Mouse (Mus musculus): ENCODE measurements around the gene Nutm2. TPM values are rescaled to one million over a fixed set of nuclear protein-coding genes. Genes with fewer than 3 reads are reported as not detected.

Gene Nutm2
- polyA plus RNA-seq (2015; fragmentation: Nextera tagmentation; extraction: Ambion mirVana): not detected in 2 replicates

GRCm38 (mm10) chr13:50467007-50467406, at the start of gene Nutm2:
Gene Nutm2 (plus strand): TSS chr13:50467307.

DNA sequence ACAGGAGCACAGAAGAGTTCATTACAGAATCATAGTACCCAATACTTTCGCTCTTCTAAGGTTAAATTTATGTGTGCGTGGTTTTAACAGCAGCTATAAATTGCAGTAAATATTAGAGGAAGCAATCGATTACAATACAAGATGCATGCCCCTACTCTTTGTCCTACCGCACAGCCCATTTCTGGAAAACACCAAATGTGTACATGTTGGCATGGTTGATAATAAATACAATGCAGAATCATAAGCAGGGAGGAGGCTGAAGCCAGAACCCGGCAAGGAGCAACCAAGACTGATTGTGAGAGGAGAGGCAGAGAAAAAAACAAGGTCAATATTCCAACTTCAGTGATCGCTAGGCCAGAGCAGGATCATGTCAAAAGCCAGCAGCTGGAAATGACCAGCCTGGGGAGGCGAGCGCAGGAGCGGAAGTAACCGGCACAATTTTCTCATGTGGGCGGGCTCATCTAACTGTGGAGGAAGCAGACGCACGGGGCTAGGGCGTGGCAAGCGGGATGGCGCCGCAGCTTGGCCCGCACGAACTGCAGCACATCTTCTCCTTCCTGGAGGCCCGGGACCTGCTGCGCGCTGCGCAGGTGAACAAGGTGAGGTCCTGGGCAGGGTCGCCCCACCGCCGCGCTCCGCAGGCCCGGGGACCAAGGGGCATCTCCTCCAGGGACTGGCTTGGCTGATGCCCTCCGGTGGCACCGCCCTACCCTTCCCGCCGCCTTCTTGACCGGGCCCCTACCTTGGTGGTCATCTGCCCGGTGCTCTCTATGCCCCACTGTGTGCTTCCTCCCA, 49.5 kb upstream of the Nutm2 start, which contains the start of gene Fbxw17:
Gene Fbxw17, plus strand, starts transcription at position 476 of the 795 bp plus-strand sequence.

GRCm38 (mm10) chr13:50443812-50444211, 23.3 kb upstream of the Nutm2 start, which contains the start of gene Gm47429:
Gene Gm47429 (minus strand): TSS chr13:50443912.

Other genes starting within 250 kb of the Nutm2 start
- not detected in 2 replicates for gene Gm906, start 217.0 kb upstream of the Nutm2 start, polyA plus RNA-seq (2015; fragmentation: Nextera tagmentation; extraction: Ambion mirVana)
- gene Fbxw17, start 49.4 kb upstream of the Nutm2 start, polyA plus RNA-seq (2015; fragmentation: Nextera tagmentation; extraction: Ambion mirVana): 28.5 and 34.8 TPM in 2 replicates
- not detected in 2 replicates for gene Gm47429, start 23.4 kb upstream of the Nutm2 start, polyA plus RNA-seq (2015; fragmentation: Nextera tagmentation; extraction: Ambion mirVana)
- gene Gm904, start 175.9 kb downstream of the Nutm2 start, polyA plus RNA-seq (2015; fragmentation: Nextera tagmentation; extraction: Ambion mirVana): not detected in 2 replicates
- gene Gm8765, start 231.0 kb downstream of the Nutm2 start, polyA plus RNA-seq (2015; fragmentation: Nextera tagmentation; extraction: Ambion mirVana): not detected in 2 replicates